Mouse (Mus musculus) lung, postnatal 0 days (tissue): ENCODE data around the gene Zfp472.

ENCODE experiments used
- CTCF ChIP-seq: IDR thresholded peaks from 2 replicates; pipeline ENCODE4 v1.5.1; 2016; ENCODE audit warnings: antibody characterized with exemption, mild to moderate bottlenecking
- EP300 ChIP-seq: IDR thresholded peaks from 2 replicates; pipeline ENCODE4 v1.6.1; 2016; ENCODE audit warnings: antibody characterized with exemption, mild to moderate bottlenecking, control low read depth

DNA sequence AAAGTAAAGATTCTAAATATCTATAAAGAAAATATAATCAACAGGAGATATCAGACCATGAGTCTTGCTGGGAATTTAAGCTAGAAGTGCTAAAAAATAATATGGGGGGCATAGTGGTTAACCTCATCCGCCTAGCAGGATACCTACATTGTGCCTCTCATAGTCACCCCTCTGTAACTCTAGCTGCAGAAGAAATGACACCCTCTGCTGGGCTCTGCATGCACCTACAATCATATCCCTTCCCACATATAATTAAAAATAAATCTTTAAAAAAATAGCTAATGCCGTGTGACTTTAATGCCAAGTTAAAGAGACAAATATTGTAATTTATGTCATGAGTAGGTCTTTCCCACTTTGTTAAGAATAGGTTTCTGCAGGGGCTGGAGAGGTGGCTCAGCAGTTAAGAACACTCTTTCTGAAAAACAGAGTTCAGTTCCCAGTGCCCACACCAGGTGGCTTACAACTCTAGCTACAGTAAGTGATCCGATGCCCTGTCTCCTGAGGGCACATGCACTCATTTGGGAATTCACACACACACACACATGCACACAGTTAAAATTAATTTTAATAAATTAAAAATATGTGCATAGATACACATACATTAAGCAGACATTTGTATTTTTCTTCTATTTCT is 21.1 kb upstream of the Zfp472 start:
- TF ChIP-seq EP300 (no peak), CTCF (peak; percentile 38)
